Mouse (Mus musculus) embryo, embryonic 11 days (tissue): ENCODE data around the gene Dbn1.

ENCODE experiments used
- DNase-seq: peaks from one replicate; pipeline ENCODE4 v3.0.0-alpha.2; 2015

Gene Dbn1

GRCm38 (mm10) chr13:55487578-55488498, at the start of gene Dbn1:
TSS of gene Dbn1 (minus strand) at chr13:55488111.
- DNase-seq = peak; percentile 92

- DNase-seq = peak; percentile 99
Measured at GRCm38 (mm10) chr13:55536194-55537175, 48.6 kb upstream of the Dbn1 start, which contains the start of gene Ddx41. TSS of gene Ddx41 (minus strand) at chr13:55536658.

GRCm38 (mm10) chr13:55535796-55536193, 47.9 kb upstream of the Dbn1 start:
- no peak for DNase-seq

GRCm38 (mm10) chr13:55535191-55535590, 47.3 kb upstream of the Dbn1 start:
- DNase-seq = no peak

GRCm38 (mm10) chr13:55529198-55529915, 41.4 kb upstream of the Dbn1 start, which contains the start of gene Dok3:
TSS of gene Dok3 (minus strand) at chr13:55529296.
- DNase-seq = no peak

- no peak for DNase-seq
Measured at GRCm38 (mm10) chr13:55527834-55528772, 40.2 kb upstream of the Dbn1 start.

GRCm38 (mm10) chr13:55527212-55527611, 39.3 kb upstream of the Dbn1 start:
- DNase-seq = no peak

- DNase-seq = no peak
Measured at GRCm38 (mm10) chr13:55525733-55526553, 38.0 kb upstream of the Dbn1 start.

GRCm38 (mm10) chr13:55523951-55524600, 36.2 kb upstream of the Dbn1 start:
- no peak for DNase-seq

GRCm38 (mm10) chr13:55523278-55523677, 35.4 kb upstream of the Dbn1 start:
- DNase-seq = peak; percentile 47

- DNase-seq = no peak
Measured at GRCm38 (mm10) chr13:55522730-55523129, 34.8 kb upstream of the Dbn1 start.

GRCm38 (mm10) chr13:55519606-55520005, 31.7 kb upstream of the Dbn1 start:
- DNase-seq = no peak

GRCm38 (mm10) chr13:55516955-55517354, 29.0 kb upstream of the Dbn1 start:
- DNase-seq = peak; percentile 89

GRCm38 (mm10) chr13:55513828-55514227, 25.9 kb upstream of the Dbn1 start:
- no peak for DNase-seq

GRCm38 (mm10) chr13:55513111-55513748, 25.3 kb upstream of the Dbn1 start, which contains the start of gene Pdlim7:
TSS of gene Pdlim7 (minus strand) at chr13:55513676.
- peak; percentile 92 for DNase-seq

- DNase-seq = peak; percentile 87
Measured at GRCm38 (mm10) chr13:55512379-55513031, 24.6 kb upstream of the Dbn1 start.

- DNase-seq = no peak
Measured at GRCm38 (mm10) chr13:55511492-55511861, 23.6 kb upstream of the Dbn1 start.

- DNase-seq = peak; percentile 81
Measured at GRCm38 (mm10) chr13:55510668-55511491, 23.0 kb upstream of the Dbn1 start.
